Mouse (Mus musculus) large intestine, adult 2 months (tissue): ENCODE measurements around the gene Nat9. TPM values are rescaled to one million over a fixed set of nuclear protein-coding genes. Genes with fewer than 3 reads are reported as not detected.

Source experiments
- DNase-seq: peaks from one replicate; pipeline ENCODE4 v3.0.0-alpha.2; 2012; ENCODE audit warnings: low read depth, low spot score
- WGBS: fragments of 180-500 bp; shearing (Covaris S2); methylation state at CpG from one replicate; pipeline ENCODE4 v1.1.7; 2018; 5-methylcytosine and 5-hydroxymethylcytosine counted together
- polyA plus RNA-seq: library from polyadenylated mRNA; depleted of rRNA; stranded (reverse); fragments of >200 nt; gene quantifications from 2 replicates; pipeline ENCODE4 v1.2.3, GENCODE M21; 2012

The Nat9 gene
- polyA plus RNA-seq, 1 experiment: 25.4 TPM

DNA sequence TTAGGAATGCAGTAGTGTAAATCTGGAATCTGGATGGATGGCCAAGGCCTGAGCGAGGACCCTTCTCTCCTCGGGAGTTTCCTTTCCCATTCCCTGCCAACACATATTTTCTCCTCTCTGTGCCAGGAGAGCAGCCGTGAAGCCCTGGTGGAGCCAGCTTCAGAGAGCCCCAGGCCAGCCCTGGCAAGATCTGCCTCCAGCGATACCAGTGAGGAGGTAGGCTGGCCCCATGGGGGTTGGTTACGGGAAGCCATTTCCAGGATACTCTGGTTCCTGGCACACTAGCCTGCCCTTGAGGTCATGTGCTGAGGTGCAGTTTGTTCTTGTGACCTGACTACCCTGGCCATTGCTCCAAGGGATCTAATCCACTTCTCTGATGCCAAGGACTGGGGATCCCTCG lies 7.8 kb downstream of the Nat9 start:
- no peak for DNase-seq
- WGBS: 81% methylated on average over 6 of the region's 6 CpGs

DNA sequence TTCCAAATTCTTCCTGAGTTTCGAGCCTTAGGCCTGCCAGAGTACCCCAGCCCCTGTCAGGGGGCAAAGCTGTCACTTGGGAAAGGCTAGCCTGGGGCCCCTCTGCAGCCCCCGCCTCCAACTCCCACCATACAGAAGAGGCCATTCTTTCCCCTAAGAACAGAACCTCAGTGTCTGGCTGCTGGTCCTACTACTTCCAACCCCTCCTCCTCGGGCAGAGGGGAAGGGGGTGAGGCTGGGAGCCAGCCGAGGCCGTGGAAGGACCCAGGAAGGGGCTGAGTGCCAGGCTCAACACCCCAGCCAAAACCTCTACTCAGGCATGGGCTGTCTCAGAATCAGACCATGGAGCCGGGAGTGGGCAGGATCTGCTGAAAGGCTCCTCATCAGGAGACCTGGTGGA lies 8.5 kb downstream of the Nat9 start:
- whole genome bisulfite sequencing: 79% methylated on average over 6 of the region's 6 CpGs
- no peak for DNase-seq

DNA sequence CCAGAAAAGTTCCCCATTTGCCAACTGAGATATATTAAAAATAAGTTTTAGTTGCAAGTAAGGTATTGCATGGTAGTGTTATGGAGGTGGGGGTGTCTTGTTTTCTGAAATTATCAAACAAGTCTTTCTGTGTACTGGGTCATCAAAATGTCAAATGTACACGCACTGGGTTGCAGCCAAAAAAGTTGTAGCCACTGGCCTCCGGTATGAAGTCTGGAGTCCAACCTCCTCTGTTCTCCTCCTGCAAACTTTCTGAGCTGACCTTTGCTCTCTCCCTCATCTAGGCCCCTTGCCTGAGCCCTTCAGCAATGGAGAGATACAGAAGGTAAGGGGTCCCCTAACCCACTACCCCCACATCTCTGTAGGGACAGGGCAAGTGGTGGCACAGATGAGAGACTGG lies 8.9 kb downstream of the Nat9 start:
- no peak for DNase-seq
- 60% methylated on average over 2 of the region's 2 CpGs for WGBS

DNA sequence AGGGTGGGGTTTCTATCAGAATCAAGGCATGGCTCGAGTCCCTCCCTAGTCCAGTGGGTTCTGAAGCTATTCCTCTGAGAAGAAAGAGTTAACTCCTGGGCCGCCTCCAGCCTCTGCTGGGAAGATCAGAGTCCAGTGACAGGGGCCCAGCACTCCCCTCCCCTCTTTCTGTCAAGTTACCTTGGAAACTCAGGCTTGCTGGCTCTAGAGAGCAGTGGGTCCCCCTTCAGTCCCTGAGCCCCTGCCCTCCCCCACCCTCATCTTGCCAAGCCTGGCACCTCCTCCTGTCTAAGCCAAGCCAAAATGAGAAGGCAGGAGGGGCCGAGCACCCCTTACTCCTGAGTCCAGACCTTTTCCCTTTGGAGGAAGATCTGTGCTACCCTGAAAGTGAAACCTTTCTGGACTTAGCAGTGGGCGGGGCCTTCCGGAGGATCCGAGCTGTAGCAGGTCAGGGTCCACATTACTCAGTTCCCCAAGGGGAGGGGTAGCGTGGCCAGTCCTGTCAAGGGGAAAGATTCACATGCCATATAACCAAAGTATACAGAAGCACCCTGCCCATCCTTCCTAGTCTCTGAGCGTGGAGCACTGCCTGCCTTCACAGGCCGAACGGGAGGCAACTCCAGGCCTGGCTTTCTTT lies 10.0 kb downstream of the Nat9 start:
- WGBS: 22% methylated on average over 10 of the region's 10 CpGs
- DNase-seq: no peak

DNA sequence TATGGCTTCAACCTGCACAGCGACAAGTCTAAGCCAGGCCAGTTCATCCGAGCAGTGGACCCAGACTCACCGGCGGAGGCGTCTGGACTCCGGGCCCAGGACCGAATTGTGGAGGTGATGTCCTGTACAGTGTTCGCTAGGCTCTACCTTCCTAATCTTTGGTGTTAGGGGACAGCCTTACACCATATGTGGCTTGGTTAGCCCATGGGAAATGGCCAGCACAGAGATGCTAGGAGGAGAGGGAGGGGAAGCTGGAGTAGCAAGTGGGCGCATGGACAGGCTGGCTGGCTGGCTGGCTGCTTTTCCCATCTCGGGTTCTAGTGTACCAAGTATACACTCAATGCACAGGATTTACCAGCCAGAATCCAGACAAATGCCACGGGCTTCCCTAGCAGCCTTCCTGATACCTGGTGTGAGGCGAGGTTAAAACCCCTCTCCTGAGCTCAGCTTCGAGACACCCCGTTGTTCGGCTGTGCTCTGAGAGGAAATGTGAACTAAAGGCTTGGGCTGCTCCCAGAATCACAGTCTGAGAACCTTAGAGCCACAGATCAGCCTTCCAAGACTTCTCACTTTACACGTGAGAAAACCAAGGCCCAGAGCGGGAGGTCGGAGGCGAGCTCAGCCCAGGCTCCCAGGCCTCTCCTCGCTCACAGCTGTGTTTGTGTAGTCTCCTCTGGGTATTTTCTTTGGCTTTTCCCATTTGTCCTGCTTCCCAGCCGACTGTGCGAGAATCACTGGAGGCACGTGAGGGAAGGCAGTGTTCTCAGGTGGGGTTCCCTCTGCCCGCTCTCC lies 11.1 kb downstream of the Nat9 start:
- WGBS: 82% methylated on average over 24 of the region's 24 CpGs
- DNase-seq: no peak

DNA sequence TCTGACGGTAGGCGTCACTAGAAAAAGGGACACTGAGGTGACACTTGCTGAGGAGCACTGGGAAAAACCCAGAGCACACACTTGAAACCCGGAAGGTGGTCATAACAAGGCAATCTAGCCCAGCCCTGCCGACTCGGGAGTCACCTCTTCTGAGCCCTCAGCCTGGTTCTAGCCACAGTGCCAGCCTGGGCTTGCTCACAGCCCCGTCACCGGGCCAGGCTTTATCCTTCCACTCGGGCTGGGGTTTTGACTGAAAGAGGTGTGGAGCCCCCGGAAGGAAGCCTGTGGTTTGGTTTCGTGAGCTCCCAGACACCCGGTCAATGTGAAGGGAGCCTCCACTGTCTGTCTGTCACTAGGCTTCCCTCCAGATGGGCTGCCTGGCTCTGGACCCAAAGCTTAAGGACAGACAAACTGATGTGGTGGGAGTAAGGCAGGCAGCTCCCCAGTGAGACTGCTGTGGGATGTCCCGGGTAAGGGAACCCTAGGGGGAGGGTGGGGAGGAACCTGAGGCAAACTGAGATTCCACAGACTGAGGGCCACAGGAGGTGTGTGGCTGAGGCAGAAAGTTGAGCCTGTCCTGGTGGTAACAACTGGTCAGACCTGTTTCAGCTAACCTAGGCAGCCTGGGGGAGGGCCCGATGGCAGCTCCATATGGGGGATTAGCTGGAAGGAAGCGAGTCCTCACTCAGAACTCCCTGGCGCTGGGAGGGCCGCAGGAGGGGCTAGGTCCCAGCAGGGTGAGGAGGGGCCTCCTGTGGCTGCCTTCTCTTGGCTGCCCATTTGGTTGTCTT lies 13.9 kb downstream of the Nat9 start:
- WGBS: 18% methylated on average over 16 of the region's 16 CpGs
- DNase-seq: no peak

GRCm38 (mm10) chr11:115172825-115173287 lies 14.8 kb downstream of the Nat9 start:
- DNase-seq: no peak

DNA sequence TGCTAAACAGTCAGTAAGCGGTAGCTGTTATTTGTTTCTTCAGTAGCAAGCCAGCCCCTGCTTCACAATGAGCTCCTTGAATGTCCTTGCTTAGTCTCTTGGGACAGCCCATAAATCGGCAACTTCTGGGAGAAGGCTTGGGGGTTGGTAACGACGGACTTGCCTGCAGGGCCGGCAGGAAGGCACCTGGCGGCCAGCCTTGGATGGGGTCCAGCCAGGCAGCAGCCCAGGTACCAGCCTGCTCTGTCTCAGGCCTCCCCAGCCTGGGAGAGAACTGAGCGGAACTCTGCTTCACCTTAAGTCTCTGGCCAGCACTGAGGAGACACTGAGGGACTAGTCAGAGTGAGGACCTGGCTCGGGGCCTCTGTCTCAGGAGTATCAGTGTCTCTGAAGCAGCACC lies 16.5 kb downstream of the Nat9 start:
- WGBS: 37% methylated on average over 8 of the region's 8 CpGs
- DNase-seq: no peak

More at GRCm38 (mm10) chr11:115172825-115173287, 14.8 kb downstream of the Nat9 start:
- whole genome bisulfite sequencing: 23% methylated on average over 4 of the region's 4 CpGs

- 87% methylated on average over 4 of the region's 4 CpGs for WGBS
- DNase-seq: no peak
These were observed 18.2 kb downstream of the Nat9 start for GRCm38 (mm10) chr11:115169430-115169829.

DNA sequence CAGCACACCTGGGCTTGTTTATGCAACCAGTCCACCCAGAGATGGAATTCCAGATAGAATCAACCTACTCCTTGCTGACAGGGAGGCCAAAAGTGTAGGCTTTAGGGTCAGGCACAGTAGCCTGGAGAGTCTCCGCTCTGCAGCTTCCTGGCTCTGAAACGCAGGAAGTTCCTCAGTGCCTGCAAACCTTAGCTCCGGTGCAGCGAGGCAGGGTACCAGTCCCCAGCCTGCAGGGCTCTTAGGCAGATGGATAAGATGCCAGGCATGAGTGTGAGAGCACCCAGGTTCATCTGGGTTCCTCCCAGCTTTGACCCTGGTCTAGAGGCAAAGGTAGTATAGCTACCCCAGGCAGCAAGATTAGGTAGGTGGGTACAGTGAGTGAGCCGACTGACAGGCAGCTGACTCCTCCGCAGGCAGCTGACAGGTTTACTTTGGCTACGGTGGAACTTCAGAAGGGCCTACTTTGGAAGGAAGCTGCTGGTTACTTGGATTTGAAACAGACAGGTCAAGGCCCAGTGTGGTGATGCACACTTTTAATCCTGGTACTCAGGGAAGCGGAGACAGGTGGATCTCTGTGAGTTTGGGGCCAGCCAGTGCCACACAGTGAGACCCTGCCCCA lies 19.9 kb downstream of the Nat9 start:
- no peak for DNase-seq
- WGBS: 79% methylated on average over 8 of the region's 8 CpGs

DNA sequence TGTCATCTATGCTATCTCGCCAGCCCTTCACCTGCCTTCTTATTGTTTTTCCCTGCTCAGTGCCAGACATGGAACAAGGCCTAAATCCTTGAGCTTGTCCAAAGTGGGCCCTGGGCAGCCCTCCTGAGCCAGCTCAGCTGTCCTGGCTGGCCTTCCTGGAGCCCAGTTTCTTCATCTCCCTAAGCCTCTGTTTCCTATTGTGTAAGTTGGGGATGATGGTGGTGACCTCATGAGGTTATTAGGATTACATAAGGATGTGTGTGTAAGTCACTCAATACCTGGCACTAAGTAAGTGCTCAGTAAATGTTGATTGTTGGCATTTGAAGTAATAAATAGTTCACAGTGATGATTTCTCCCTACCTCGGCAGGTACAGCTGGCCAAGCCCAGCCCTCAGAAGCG lies 20.9 kb downstream of the Nat9 start:
- DNase-seq: no peak
- 42% methylated on average over 3 of the region's 3 CpGs for WGBS

- DNase-seq: no peak
- WGBS: 8% methylated on average over 9 of the region's 9 CpGs
These were observed 22.7 kb downstream of the Nat9 start for GRCm38 (mm10) chr11:115164976-115165374.

GRCm38 (mm10) chr11:115164341-115164975 lies 23.2 kb downstream of the Nat9 start:
- WGBS: under 1% methylated on average over 14 of the region's 14 CpGs

GRCm38 (mm10) chr11:115163568-115164150 lies 24.0 kb downstream of the Nat9 start:
- no peak for DNase-seq
- WGBS: under 1% methylated on average over 47 of the region's 47 CpGs

More at GRCm38 (mm10) chr11:115164341-115164975, 23.2 kb downstream of the Nat9 start:
- no peak for DNase-seq

- under 1% methylated on average over 47 of the region's 47 CpGs for WGBS
- DNase-seq: no peak
These were observed 24.7 kb downstream of the Nat9 start, which contains the start of gene Slc9a3r1 for GRCm38 (mm10) chr11:115162832-115163480. Gene Slc9a3r1, plus strand, starts transcription at chr11:115163341.

- WGBS: 51% methylated on average over 9 of the region's 9 CpGs
- no peak for DNase-seq
These were observed 25.5 kb downstream of the Nat9 start for GRCm38 (mm10) chr11:115162205-115162601.

DNA sequence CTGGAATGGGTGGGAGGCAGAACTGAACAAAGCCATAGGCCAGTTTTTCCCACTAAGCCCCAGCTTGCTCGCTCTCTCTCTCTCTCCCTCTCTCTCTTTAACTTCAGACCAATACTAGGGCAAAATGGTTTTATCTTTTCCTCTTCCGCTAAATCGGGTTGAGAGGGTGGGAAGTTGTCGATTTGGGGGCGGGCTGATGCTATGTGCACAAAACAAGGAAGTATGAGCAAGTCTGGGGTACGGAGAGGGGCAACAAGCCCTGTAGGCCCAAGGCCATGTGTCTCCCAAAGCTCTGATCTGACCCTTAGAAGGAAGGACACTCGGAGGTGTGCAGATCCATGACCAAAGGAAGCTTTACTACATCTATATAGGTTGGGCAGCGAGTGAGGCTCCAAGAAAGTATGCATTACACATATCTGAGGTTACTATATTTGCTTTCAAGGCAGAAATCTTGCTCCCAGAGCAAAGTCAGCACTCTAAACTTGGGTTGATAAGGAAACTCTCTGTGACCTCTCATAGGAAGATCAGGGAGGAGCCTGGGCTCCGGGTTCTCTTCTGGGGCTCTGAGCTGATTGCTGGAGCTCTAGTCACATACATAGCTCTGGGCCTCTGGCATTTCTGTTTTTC lies 26.0 kb downstream of the Nat9 start:
- WGBS: 66% methylated on average over 9 of the region's 9 CpGs

More for the DNA sequence above, 26.0 kb downstream of the Nat9 start:
- no peak for DNase-seq
